Mouse (Mus musculus) c-Kit-positive CD71-negative TER-119-negative erythroid progenitor cells, embryonic 14.5 days (primary cell): ENCODE measurements around the gene Spop.
A peak's percentile ranks its signal among the peaks of the same experiment; 100 is the strongest.
"Not testable (repeated sequence)": the region's sequence is repeated elsewhere in the genome, so short reads cannot be mapped to it uniquely, and the experiment has no call there.

ENCODE experiments used
- DNase-seq: peaks from one replicate; pipeline ENCODE4 v3.0.0-alpha.2; 2013; ENCODE audit warnings: low read depth

The Spop gene

GRCm38 (mm10) chr11:95497921-95498320, 84.0 kb downstream of the Spop start:
- no peak for DNase-seq

GRCm38 (mm10) chr11:95500412-95500811, 86.5 kb downstream of the Spop start:
- DNase-seq, result no peak

- DNase-seq, result no peak
Observed at GRCm38 (mm10) chr11:95500836-95501235, 87.0 kb downstream of the Spop start.

- not testable (repeated sequence) for DNase-seq
Observed at GRCm38 (mm10) chr11:95501826-95502225, 87.9 kb downstream of the Spop start.

- DNase-seq, result no peak
Observed at GRCm38 (mm10) chr11:95503581-95504180, 89.8 kb downstream of the Spop start.

- DNase-seq, result no peak
Observed at GRCm38 (mm10) chr11:95504271-95504731, 90.4 kb downstream of the Spop start.

- DNase-seq, result no peak
Observed at GRCm38 (mm10) chr11:95507041-95507716, 93.3 kb downstream of the Spop start.

- DNase-seq, result no peak
Observed at GRCm38 (mm10) chr11:95507785-95508184, 93.9 kb downstream of the Spop start.

- no peak for DNase-seq
Observed at GRCm38 (mm10) chr11:95508211-95508926, 94.5 kb downstream of the Spop start.

- no peak for DNase-seq
Observed at GRCm38 (mm10) chr11:95509126-95509717, 95.3 kb downstream of the Spop start.

GRCm38 (mm10) chr11:95510631-95511030, 96.8 kb downstream of the Spop start:
- DNase-seq, result no peak

GRCm38 (mm10) chr11:95511919-95512318, 98.0 kb downstream of the Spop start:
- DNase-seq, result no peak

GRCm38 (mm10) chr11:95512383-95512782, 98.5 kb downstream of the Spop start:
- no peak for DNase-seq

- DNase-seq, result no peak
Observed at GRCm38 (mm10) chr11:95513461-95514297, 99.8 kb downstream of the Spop start.

GRCm38 (mm10) chr11:95514298-95514861, 100.5 kb downstream of the Spop start, which contains the start of gene Nxph3:
Nxph3 (minus strand) TSS chr11:95514570.
- peak; percentile 35 for DNase-seq

- DNase-seq, result no peak
Observed at GRCm38 (mm10) chr11:95515376-95516323, 101.8 kb downstream of the Spop start.

- DNase-seq, result no peak
Observed at GRCm38 (mm10) chr11:95516491-95516911, 102.6 kb downstream of the Spop start.

- DNase-seq, result no peak
Observed at GRCm38 (mm10) chr11:95517162-95517561, 103.3 kb downstream of the Spop start.

GRCm38 (mm10) chr11:95519299-95519698, 105.4 kb downstream of the Spop start:
- DNase-seq, result no peak

GRCm38 (mm10) chr11:95519996-95520395, 106.1 kb downstream of the Spop start:
- DNase-seq, result no peak
